Mouse (Mus musculus) intestine, postnatal 0 days (tissue): Measurements from ENCODE around the gene Clpx. TPM values are rescaled to one million over a fixed set of nuclear protein-coding genes. Genes with fewer than 3 reads are reported as not detected.

Experiments
- ATAC-seq: fragments of 200-750 bp; cut with Nextera tagmentation; 2 replicates; pipeline ENCODE4 v1.8.0; 2017; ENCODE audit warnings: mild to moderate bottlenecking, moderate TSS enrichment, moderate library complexity
- H3K27ac ChIP-seq: fragments of 300-500 bp; sonication (generic); 2 replicates; pipeline ENCODE4 v1.5.1; 2014; ENCODE audit warnings: mild to moderate bottlenecking, low read depth, low read length, moderate library complexity
- H3K27me3 ChIP-seq: fragments of 300-500 bp; sonication (generic); replicated peaks from 2 replicates; pipeline ENCODE4 v1.6.1; 2014; ENCODE audit warnings: low read length, mixed read lengths; ENCODE audit not compliant: control insufficient read depth, insufficient read depth
- H3K36me3 ChIP-seq: fragments of 300-500 bp; sonication (generic); 2 replicates; pipeline ENCODE4 v1.6.1; 2014; ENCODE audit warnings: mild to moderate bottlenecking, moderate library complexity; ENCODE audit not compliant: control insufficient read depth, insufficient read depth
- H3K4me1 ChIP-seq: fragments of 300-500 bp; sonication (generic); replicated peaks from 2 replicates; pipeline ENCODE4 v1.6.1; 2014; ENCODE audit warnings: antibody characterized with exemption, low read length, mixed read lengths; ENCODE audit not compliant: control insufficient read depth, insufficient read depth
- H3K4me2 ChIP-seq: fragments of 300-500 bp; sonication (generic); replicated peaks from 2 replicates; pipeline ENCODE4 v1.6.1; 2014; ENCODE audit warnings: low read depth, mild to moderate bottlenecking, moderate library complexity
- H3K4me3 ChIP-seq: fragments of 300-500 bp; sonication (generic); 2 replicates; pipeline ENCODE4 v1.5.1; 2014; ENCODE audit warnings: low read depth, low read length
- H3K9ac ChIP-seq: fragments of 300-500 bp; sonication (generic); 2 replicates; pipeline ENCODE4 v1.6.1; 2014; ENCODE audit warnings: mild to moderate bottlenecking, low read depth, low read length
- H3K9me3 ChIP-seq: fragments of 300-500 bp; sonication (generic); 2 replicates; pipeline ENCODE4 v1.6.1; 2016; ENCODE audit warnings: mixed run types; ENCODE audit not compliant: control insufficient read depth
- CTCF ChIP-seq: sonication (generic); IDR thresholded peaks from 2 replicates; pipeline ENCODE4 v1.5.1; 2016; ENCODE audit warnings: low read depth, mild to moderate bottlenecking, control low read depth, antibody characterized with exemption, moderate library complexity
- WGBS: fragments of 180-500 bp; shearing (Covaris S2); extraction: QIAGEN DNeasy Blood & Tissue Kit; methylation state at CpG from one replicate; pipeline ENCODE4 v1.1.7; 2014; 5-methylcytosine and 5-hydroxymethylcytosine counted together
- polyA plus RNA-seq: library from polyadenylated mRNA; unstranded; fragments of >200 nt; fragmentation: Nextera tagmentation; extraction: Ambion mirVana; gene quantifications from 2 replicates; pipeline ENCODE4 v1.2.1, GENCODE M21; 2015

The Clpx gene
- polyA plus RNA-seq, 1 experiment from 2014 or later = 28.2 TPM

DNA sequence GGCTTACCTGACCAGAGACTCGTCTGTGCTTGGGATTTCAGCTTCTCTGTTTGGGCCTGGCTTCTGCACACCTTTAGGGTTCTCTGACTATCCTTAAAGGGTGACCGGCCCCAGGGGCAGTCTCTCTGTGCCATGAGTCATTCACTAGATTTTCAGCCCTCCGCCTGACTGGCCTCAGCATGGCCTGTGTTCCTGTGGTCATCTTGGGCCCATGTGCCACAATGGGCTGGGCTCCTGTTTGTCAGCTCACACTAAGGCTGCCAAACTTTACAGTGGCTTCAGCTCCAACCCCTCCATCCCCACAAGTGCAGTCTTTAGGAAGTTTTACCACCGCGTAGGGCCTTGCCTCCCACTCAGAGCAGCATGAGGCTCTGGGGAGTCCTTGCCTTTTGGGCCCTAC is 59.2 kb downstream of the Clpx start:
- no peak for TF ChIP-seq CTCF
- WGBS = 87% methylated on average over 5 of the region's 5 CpGs
- Histone ChIP-seq H3K27me3 (no peaks in the 10 kb centered on the region), H3K4me1 (no peaks in the 10 kb centered on the region), H3K9ac (no peak overlapping the region), H3K4me2 (no peak overlapping the region), H3K36me3 (peaks cover 34% of the 10 kb centered on the region), H3K9me3 (no peaks in the 10 kb centered on the region), H3K27ac (no peak overlapping the region), H3K4me3 (no peak overlapping the region)
- no peak for ATAC-seq

DNA sequence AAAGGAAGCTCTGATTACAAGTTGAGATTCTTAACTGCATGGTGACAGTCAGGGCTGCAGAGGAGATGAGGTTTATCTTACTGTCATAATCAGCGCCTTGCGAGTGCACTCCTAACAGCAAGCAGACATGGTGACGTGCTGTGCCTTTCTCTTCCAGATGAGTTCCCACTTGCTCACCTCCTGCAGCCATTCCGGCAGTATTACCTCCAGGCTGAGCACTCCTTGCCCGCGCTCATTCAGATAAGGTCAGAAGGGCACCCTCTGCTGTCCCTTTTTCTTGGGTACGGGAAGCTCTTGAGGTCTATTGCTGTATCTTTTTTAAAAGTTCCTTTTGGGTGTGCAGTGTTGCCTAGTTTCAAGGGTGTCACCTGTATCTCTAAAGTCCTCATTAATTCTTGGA is 62.5 kb downstream of the Clpx start:
- no peak overlapping the region for H3K9ac ChIP-seq
- H3K4me2 ChIP-seq = no peak overlapping the region
- no peaks in the 10 kb centered on the region for H3K4me1 ChIP-seq
- 88% methylated on average over 7 of the region's 7 CpGs for WGBS
- no peak overlapping the region for H3K4me3 ChIP-seq
- ATAC-seq = no peak
- H3K27me3 ChIP-seq = no peaks in the 10 kb centered on the region
- peaks cover 55% of the 10 kb centered on the region for H3K36me3 ChIP-seq
- no peak for TF ChIP-seq CTCF
- H3K9me3 ChIP-seq = no peaks in the 10 kb centered on the region
- H3K27ac ChIP-seq = no peak overlapping the region

DNA sequence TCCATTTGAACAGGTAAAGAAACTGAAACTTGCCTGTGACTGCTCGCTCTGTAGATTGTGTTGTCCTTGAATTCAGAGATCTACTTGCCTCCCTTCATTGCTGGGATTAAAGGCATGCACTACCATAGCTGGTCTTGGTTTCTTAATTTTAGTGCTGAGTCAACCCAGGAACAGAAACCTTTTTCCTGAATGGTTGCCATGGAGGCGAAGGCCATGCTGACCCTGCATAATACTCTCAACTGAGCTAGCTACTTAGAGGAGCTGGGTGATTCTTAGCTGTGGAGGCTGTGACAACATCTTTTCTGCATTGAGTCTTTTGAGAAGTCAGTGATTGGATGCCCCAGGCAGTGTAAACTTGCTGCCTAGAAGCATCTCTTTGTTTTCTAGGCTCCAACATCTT is 62.9 kb downstream of the Clpx start:
- no peak overlapping the region for H3K4me2 ChIP-seq
- no peaks in the 10 kb centered on the region for H3K9me3 ChIP-seq
- no peaks in the 10 kb centered on the region for H3K4me1 ChIP-seq
- 86% methylated on average over 2 of the region's 2 CpGs for WGBS
- H3K4me3 ChIP-seq = no peak overlapping the region
- no peak overlapping the region for H3K9ac ChIP-seq
- H3K27me3 ChIP-seq = no peaks in the 10 kb centered on the region
- no peak for TF ChIP-seq CTCF
- no peak for ATAC-seq
- peaks cover 58% of the 10 kb centered on the region for H3K36me3 ChIP-seq
- no peak overlapping the region for H3K27ac ChIP-seq

DNA sequence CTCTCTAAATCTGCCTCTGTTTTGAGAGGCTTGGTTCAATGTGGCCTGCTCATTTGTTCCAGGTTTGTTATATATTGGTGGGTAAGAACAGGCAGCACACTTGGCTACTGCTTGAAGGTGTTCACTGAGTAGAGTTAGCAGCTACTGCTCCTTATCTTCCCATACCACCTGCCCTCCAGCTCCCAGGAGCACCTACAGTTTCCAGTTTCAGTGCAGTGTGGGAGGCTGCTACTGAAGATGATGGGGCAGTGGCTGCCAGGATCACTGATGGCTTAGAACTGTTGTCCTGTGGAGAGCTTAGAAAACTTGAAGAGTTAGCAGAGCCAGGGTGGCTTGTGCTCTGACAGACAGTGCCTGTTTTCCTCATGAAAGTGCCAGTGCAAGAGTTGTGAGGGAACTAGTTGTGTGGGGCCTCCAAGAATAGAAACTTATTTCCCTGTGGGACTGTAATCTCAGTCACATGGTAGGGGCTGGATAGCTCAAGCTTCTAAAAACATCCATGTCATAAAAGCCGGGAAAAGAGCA is 65.0 kb downstream of the Clpx start:
- H3K4me1 ChIP-seq = no peaks in the 10 kb centered on the region
- TF ChIP-seq CTCF = no peak
- no peak overlapping the region; the same call in 1 of the 2 replicates for H3K27ac ChIP-seq
- WGBS = 56% methylated on average over 1 of the region's 1 CpGs
- H3K4me3 ChIP-seq = no peak overlapping the region
- H3K9ac ChIP-seq = no peak overlapping the region
- no peak overlapping the region for H3K4me2 ChIP-seq
- no peaks in the 10 kb centered on the region for H3K9me3 ChIP-seq
- H3K36me3 ChIP-seq = peaks cover 58% of the 10 kb centered on the region
- no peak for ATAC-seq
- no peaks in the 10 kb centered on the region for H3K27me3 ChIP-seq

- Histone ChIP-seq H3K36me3 (peaks cover 45% of the 10 kb centered on the region), H3K4me1 (no peaks in the 10 kb centered on the region), H3K9me3 (no peaks in the 10 kb centered on the region), H3K27me3 (no peaks in the 10 kb centered on the region), H3K27ac (peak within 1 kb of the TSS; percentile 15; the same call in 1 of the 2 replicates), H3K9ac (no peak within 1 kb of the TSS), H3K4me2 (no peak within 1 kb of the TSS), H3K4me3 (no peak within 1 kb of the TSS)
- TF ChIP-seq CTCF = no peak
- WGBS = 57% methylated on average over 16 of the region's 16 CpGs
- ATAC-seq = peak; percentile 28; the same call in 1 of the 2 replicates
These were observed 66.8 kb downstream of the Clpx start, which contains the start of gene Ubap1l for GRCm38 (mm10) chr9:65360641-65361448. Gene Ubap1l, plus strand, starts transcription at chr9:65361041.

GRCm38 (mm10) chr9:65363684-65364083 is 69.6 kb downstream of the Clpx start:
- no peaks in the 10 kb centered on the region for H3K27me3 ChIP-seq
- no peak overlapping the region for H3K4me2 ChIP-seq
- WGBS = 66% methylated on average over 9 of the region's 9 CpGs
- H3K4me1 ChIP-seq = no peaks in the 10 kb centered on the region
- no peak overlapping the region for H3K27ac ChIP-seq
- H3K36me3 ChIP-seq = peaks cover 21% of the 10 kb centered on the region
- ATAC-seq = no peak
- TF ChIP-seq CTCF = no peak
- no peaks in the 10 kb centered on the region for H3K9me3 ChIP-seq
- H3K4me3 ChIP-seq = no peak overlapping the region
- no peak overlapping the region for H3K9ac ChIP-seq
